Mouse (Mus musculus): Measurements from ENCODE around the gene Tyrobp. TPM values are rescaled to one million over a fixed set of nuclear protein-coding genes. Genes with fewer than 3 reads are reported as not detected.

Gene Tyrobp
- 27.2 and 35.6 TPM in 2 replicates for polyA plus RNA-seq (2014; fragmentation: Nextera tagmentation; extraction: Ambion mirVana)

- Histone ChIP-seq H3K27me3 (ENCODE audit: control insufficient read depth, insufficient read depth, low read length) (no peaks in the 10 kb centered on the region), H3K27ac (no peak within 1 kb of the TSS), H3K4me1 (replicated peaks; ENCODE audit: control insufficient read depth, insufficient read depth, low read length) (no peaks in the 10 kb centered on the region), H3K9me3 (ENCODE audit: control insufficient read depth, low read length) (no peaks in the 10 kb centered on the region), H3K9ac (no peak within 1 kb of the TSS), H3K4me3 (replicated peaks; ENCODE audit: low read length) (no peak within 1 kb of the TSS), H3K4me2 (replicated peaks) (no peak within 1 kb of the TSS), H3K36me3 (replicated peaks; ENCODE audit: control insufficient read depth, insufficient read depth) (no peaks in the 10 kb centered on the region)
- no peak for DNase-seq (ENCODE audit: low spot score)
- 76% methylated on average over 5 of the region's 5 CpGs for WGBS
- no peak for ATAC-seq (ENCODE audit: low FRiP score)
Measured at GRCm38 (mm10) chr7:30413596-30413995, at the start of gene Tyrobp. TSS of gene Tyrobp (plus strand) at chr7:30413760.

DNA sequence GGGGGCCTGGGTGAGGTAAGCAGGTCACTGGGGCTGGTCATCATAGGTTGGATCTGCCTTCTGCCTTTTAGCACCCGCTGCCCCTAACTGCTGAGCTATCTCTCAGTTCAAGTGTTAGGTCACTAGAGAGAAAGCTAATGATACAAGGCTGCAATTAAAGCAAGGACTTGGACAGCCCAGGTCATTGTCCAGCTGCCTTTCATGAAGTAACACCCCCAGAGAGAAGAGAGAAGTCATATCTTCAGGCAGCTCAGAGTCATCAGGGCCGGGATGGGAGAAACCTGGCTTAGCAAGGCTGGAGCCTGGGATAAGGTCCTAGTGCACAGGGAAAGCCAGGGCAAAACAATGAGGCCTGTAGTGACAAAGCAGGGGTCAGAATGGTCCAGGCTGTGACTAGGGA, 46.1 kb upstream of the Tyrobp start:
- H3K9ac ChIP-seq = no peak overlapping the region
- H3K36me3 ChIP-seq (replicated peaks; ENCODE audit: control insufficient read depth, insufficient read depth) = no peaks in the 10 kb centered on the region
- 0 out of 2 replicates have a peak, but pooled peaks cover 6% of the 10 kb centered on the region for H3K4me1 ChIP-seq (replicated peaks; ENCODE audit: control insufficient read depth, insufficient read depth, low read length)
- no peaks in the 10 kb centered on the region for H3K9me3 ChIP-seq (ENCODE audit: control insufficient read depth, low read length)
- H3K27me3 ChIP-seq (ENCODE audit: control insufficient read depth, insufficient read depth, low read length) = 0 out of 2 replicates have a peak, but pooled peaks cover 3% of the 10 kb centered on the region
- H3K4me3 ChIP-seq (replicated peaks; ENCODE audit: low read length) = no peak overlapping the region
- 75% methylated on average over 2 of the region's 2 CpGs for WGBS
- H3K27ac ChIP-seq = no peak overlapping the region
- no peak for DNase-seq (ENCODE audit: low spot score)
- ATAC-seq (ENCODE audit: low FRiP score) = no peak
- no peak overlapping the region for H3K4me2 ChIP-seq (replicated peaks)

DNA sequence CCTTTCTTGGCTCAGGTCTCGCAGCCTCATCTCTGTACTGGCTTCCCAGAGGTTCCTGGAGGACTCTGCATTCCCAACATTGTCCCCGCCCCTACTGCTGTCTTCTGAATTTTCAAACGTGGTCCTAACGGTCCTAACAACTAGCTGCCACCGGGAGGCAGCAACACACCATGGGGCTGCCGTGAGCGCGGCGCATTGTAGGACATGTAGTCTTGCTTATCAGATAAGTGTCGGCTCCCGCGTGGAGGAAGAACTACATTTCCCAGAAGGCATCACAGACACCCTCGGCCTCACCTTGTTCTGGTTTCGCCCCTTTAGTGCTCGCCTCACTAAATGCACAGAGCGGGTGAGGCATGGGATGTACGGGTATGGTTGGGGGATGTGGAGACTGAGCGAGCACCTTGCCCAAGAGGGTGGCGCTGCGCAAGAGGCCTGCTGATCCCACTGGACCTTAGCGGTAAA, 40.0 kb upstream of the Tyrobp start:
- DNase-seq (ENCODE audit: low spot score) (peak; percentile 96), ATAC-seq (ENCODE audit: low FRiP score) (peak; percentile 100)
- no peaks in the 10 kb centered on the region for H3K27me3 ChIP-seq (ENCODE audit: control insufficient read depth, insufficient read depth, low read length)
- H3K27ac ChIP-seq = peak overlapping the region; percentile 89
- H3K4me2 ChIP-seq (replicated peaks) = peak overlapping the region; percentile 58
- peak overlapping the region; percentile 38 for H3K4me3 ChIP-seq (replicated peaks; ENCODE audit: low read length)
- peak overlapping the region; percentile 69 for H3K9ac ChIP-seq
- H3K9me3 ChIP-seq (ENCODE audit: control insufficient read depth, low read length) = no peaks in the 10 kb centered on the region
- H3K4me1 ChIP-seq (replicated peaks; ENCODE audit: control insufficient read depth, insufficient read depth, low read length) = no peaks in the 10 kb centered on the region
- under 1% methylated on average over 21 of the region's 21 CpGs for WGBS
- H3K36me3 ChIP-seq (replicated peaks; ENCODE audit: control insufficient read depth, insufficient read depth) = no peaks in the 10 kb centered on the region

DNA sequence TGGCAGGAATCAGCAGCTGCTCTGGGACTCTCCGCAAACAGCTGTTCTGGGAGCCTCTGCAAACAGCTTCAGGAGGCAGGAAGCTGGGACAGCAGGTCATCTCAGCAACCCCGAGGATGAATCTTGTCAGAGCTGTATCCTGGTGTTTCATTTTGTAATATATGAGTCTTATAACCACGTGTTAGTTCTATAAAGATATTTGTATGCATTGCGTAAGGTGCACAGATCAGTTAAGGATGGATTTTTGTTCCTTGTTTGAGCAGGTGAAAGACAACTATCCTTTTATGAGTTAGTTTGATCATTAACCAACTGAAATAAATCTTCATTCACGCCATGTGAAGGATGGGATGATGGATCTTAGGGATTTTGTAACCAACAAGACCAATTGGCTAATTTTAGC, 33.5 kb upstream of the Tyrobp start:
- Histone ChIP-seq H3K4me2 (replicated peaks) (no peak overlapping the region), H3K36me3 (replicated peaks; ENCODE audit: control insufficient read depth, insufficient read depth) (no peaks in the 10 kb centered on the region), H3K9ac (no peak overlapping the region), H3K4me1 (replicated peaks; ENCODE audit: control insufficient read depth, insufficient read depth, low read length) (no peaks in the 10 kb centered on the region), H3K27ac (no peak overlapping the region), H3K4me3 (replicated peaks; ENCODE audit: low read length) (no peak overlapping the region), H3K9me3 (ENCODE audit: control insufficient read depth, low read length) (no peaks in the 10 kb centered on the region), H3K27me3 (ENCODE audit: control insufficient read depth, insufficient read depth, low read length) (no peaks in the 10 kb centered on the region)
- no peak for DNase-seq (ENCODE audit: low spot score)
- 67% methylated on average over 5 of the region's 5 CpGs for WGBS
- no peak for ATAC-seq (ENCODE audit: low FRiP score)

DNA sequence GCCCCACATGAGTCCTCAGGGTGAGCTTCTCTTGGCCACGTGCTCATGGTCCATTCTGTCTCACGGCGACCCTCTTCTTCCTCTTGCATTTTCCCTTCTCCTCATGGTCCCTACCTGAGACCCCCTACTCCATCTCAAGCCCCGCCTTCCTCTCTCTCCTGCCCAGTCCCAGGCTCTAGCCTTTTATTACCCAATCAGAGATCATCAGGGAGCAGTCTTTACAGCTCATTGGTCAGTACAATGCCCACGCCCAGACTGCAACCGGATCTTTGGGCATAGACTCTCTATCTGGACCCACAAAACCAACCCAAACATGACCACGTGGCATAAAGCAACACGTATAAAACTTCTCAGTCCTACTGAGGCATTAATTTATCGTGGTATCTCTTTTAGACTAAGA, 29.5 kb upstream of the Tyrobp start:
- Histone ChIP-seq H3K27ac (no peak overlapping the region), H3K4me2 (replicated peaks) (no peak overlapping the region), H3K4me3 (replicated peaks; ENCODE audit: low read length) (no peak overlapping the region), H3K9me3 (ENCODE audit: control insufficient read depth, low read length) (no peaks in the 10 kb centered on the region), H3K36me3 (replicated peaks; ENCODE audit: control insufficient read depth, insufficient read depth) (no peaks in the 10 kb centered on the region), H3K9ac (no peak overlapping the region), H3K27me3 (ENCODE audit: control insufficient read depth, insufficient read depth, low read length) (no peaks in the 10 kb centered on the region), H3K4me1 (replicated peaks; ENCODE audit: control insufficient read depth, insufficient read depth, low read length) (no peaks in the 10 kb centered on the region)
- ATAC-seq (ENCODE audit: low FRiP score) (no peak), DNase-seq (ENCODE audit: low spot score) (no peak)
- WGBS = 89% methylated on average over 9 of the region's 9 CpGs

- Histone ChIP-seq H3K9me3 (ENCODE audit: control insufficient read depth, low read length) (no peaks in the 10 kb centered on the region), H3K4me3 (replicated peaks; ENCODE audit: low read length) (no peak overlapping the region), H3K36me3 (replicated peaks; ENCODE audit: control insufficient read depth, insufficient read depth) (no peaks in the 10 kb centered on the region), H3K4me2 (replicated peaks) (no peak overlapping the region), H3K4me1 (replicated peaks; ENCODE audit: control insufficient read depth, insufficient read depth, low read length) (no peaks in the 10 kb centered on the region), H3K27ac (no peak overlapping the region), H3K9ac (no peak overlapping the region), H3K27me3 (ENCODE audit: control insufficient read depth, insufficient read depth, low read length) (no peaks in the 10 kb centered on the region)
- no peak for ATAC-seq (ENCODE audit: low FRiP score)
- 73% methylated on average over 4 of the region's 4 CpGs for WGBS
- DNase-seq (ENCODE audit: low spot score) = no peak
Measured at GRCm38 (mm10) chr7:30392746-30393520, 20.6 kb upstream of the Tyrobp start.

GRCm38 (mm10) chr7:30393631-30394030, 19.9 kb upstream of the Tyrobp start:
- Histone ChIP-seq H3K9ac (no peak overlapping the region), H3K4me3 (replicated peaks; ENCODE audit: low read length) (no peak overlapping the region), H3K36me3 (replicated peaks; ENCODE audit: control insufficient read depth, insufficient read depth) (no peaks in the 10 kb centered on the region), H3K4me2 (replicated peaks) (no peak overlapping the region), H3K27me3 (ENCODE audit: control insufficient read depth, insufficient read depth, low read length) (no peaks in the 10 kb centered on the region), H3K27ac (no peak overlapping the region), H3K4me1 (replicated peaks; ENCODE audit: control insufficient read depth, insufficient read depth, low read length) (no peaks in the 10 kb centered on the region), H3K9me3 (ENCODE audit: control insufficient read depth, low read length) (no peaks in the 10 kb centered on the region)
- WGBS = 88% methylated on average over 4 of the region's 4 CpGs
- ATAC-seq (ENCODE audit: low FRiP score) (no peak), DNase-seq (ENCODE audit: low spot score) (no peak)

DNA sequence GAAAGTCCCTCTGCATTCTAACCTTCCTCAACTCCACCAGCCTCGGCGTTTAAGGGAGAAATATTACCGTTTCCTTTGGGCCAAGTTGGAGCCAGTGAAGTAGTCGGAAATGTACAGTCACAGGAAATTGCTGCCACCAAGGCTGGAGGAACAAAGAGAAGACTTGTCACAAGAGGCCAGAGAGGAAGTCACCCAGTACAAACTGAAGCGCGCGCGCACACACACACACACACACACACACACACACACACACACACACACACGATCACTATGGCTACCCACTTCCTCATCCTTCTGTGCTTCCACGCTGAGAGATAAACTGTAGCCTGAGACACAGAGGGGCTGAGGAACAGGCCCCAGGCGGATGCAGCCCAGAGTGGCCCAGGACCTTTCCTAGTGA, 19.2 kb upstream of the Tyrobp start:
- DNase-seq (ENCODE audit: low spot score) (no peak), ATAC-seq (ENCODE audit: low FRiP score) (no peak)
- no peak overlapping the region for H3K4me3 ChIP-seq (replicated peaks; ENCODE audit: low read length)
- H3K4me1 ChIP-seq (replicated peaks; ENCODE audit: control insufficient read depth, insufficient read depth, low read length) = no peaks in the 10 kb centered on the region
- no peaks in the 10 kb centered on the region for H3K9me3 ChIP-seq (ENCODE audit: control insufficient read depth, low read length)
- no peaks in the 10 kb centered on the region for H3K36me3 ChIP-seq (replicated peaks; ENCODE audit: control insufficient read depth, insufficient read depth)
- H3K4me2 ChIP-seq (replicated peaks) = no peak overlapping the region
- 67% methylated on average over 11 of the region's 11 CpGs for WGBS
- H3K9ac ChIP-seq = no peak overlapping the region
- peak overlapping the region; percentile 58; the same call in 1 of the 2 replicates for H3K27ac ChIP-seq
- H3K27me3 ChIP-seq (ENCODE audit: control insufficient read depth, insufficient read depth, low read length) = no peaks in the 10 kb centered on the region

DNA sequence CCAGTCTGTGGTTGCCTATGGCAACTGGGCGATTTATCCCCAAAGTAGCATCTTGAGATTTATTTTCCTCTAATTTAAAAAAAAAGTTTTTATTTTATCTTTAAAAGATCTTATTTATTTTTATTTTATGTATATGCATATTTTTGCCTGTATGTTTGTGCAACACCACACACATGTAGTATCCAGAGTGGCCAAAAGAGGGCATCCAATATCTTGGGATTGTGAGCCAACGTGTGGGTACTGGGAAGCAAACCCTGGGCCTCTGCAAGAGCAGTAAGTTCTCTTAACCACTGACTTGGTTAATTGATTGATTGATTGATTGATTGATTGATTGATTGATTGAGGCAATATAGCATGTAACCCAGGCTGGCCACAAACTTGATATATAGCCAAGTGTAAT, 18.7 kb upstream of the Tyrobp start:
- H3K4me1 ChIP-seq (replicated peaks; ENCODE audit: control insufficient read depth, insufficient read depth, low read length) = no peaks in the 10 kb centered on the region
- 48% methylated on average over 2 of the region's 2 CpGs for WGBS
- H3K9ac ChIP-seq = no peak overlapping the region
- no peak overlapping the region for H3K4me2 ChIP-seq (replicated peaks)
- no peaks in the 10 kb centered on the region for H3K27me3 ChIP-seq (ENCODE audit: control insufficient read depth, insufficient read depth, low read length)
- no peaks in the 10 kb centered on the region for H3K36me3 ChIP-seq (replicated peaks; ENCODE audit: control insufficient read depth, insufficient read depth)
- no peak overlapping the region for H3K4me3 ChIP-seq (replicated peaks; ENCODE audit: low read length)
- no peak for DNase-seq (ENCODE audit: low spot score)
- no peak for ATAC-seq (ENCODE audit: low FRiP score)
- H3K9me3 ChIP-seq (ENCODE audit: control insufficient read depth, low read length) = no peaks in the 10 kb centered on the region
- no peak overlapping the region for H3K27ac ChIP-seq

All from hindbrain, embryonic 14.5 days (tissue).